Mouse (Mus musculus): Measurements from ENCODE around the gene Wtip. TPM values are rescaled to one million over a fixed set of nuclear protein-coding genes. Genes with fewer than 3 reads are reported as not detected.
A peak's percentile ranks its signal among the peaks of the same experiment; 100 is the strongest.

Gene Wtip
- total and polyA plus RNA-seq, 2 experiments: 1.9 to 2.8 TPM

DNA sequence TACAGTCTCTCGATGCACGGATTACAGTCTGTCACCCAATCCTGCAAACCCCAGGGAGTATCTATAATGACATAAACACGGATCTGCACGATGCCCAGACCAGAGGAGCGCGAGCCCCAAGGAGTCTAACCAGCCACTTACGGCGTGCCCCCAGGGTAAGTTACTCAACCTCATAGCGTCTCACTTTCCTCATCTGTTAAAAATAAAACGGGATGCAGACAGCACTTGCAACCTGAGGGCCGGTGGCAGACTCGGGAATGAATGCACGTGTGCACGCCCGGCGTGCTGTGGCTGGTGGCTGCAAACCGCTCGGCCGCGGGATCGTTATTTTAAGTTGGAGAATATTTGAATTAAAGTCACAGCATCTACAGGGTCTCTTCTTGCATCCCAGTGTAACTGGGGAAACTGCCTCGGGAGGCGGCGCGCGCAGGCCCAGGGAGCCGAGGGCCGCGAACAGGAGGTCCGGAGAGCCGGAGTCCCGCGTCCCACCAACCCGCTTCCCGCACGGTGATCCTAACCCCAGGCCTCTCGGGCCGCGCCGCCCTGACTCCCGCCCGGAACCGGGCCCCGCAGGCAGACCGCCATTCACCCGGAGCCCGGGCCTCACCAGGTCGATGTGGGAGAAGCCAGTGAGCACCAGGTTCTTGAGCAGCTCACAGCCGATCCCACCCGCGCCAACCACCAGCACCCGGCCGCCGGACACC is 34.9 kb upstream of the Wtip start:
- WGBS: under 1% methylated on average over 54 of the region's 54 CpGs

DNA sequence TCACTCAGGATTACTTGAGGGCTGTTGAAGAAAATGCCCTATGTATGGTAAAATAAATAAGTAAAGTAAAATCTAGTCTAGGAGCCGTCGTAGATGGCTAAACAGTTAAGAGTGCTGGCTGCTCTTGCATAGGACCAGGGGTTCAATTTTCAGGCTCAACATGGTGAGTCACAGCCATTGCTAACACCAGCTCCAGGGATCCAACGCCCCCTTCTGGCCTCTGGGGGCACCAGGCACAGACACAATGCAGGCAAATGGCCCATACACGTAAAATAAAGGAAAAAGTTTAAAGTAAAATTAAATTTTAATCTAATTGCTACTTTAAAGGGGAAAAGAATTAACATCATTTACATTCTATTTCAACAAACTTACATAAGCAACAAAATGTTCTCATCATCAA is 33.8 kb upstream of the Wtip start:
- H3K9ac ChIP-seq (ENCODE audit: low read depth, low read length): no peak overlapping the region
- no peak overlapping the region for H3K4me3 ChIP-seq (ENCODE audit: insufficient read depth, low read depth, low read length)
- no peaks in the 10 kb centered on the region for H3K27me3 ChIP-seq (ENCODE audit: control insufficient read depth, insufficient read depth, low read length)
- no peak overlapping the region for H3K27ac ChIP-seq (replicated peaks; ENCODE audit: insufficient read depth, low read depth, low read length)
- H3K4me1 ChIP-seq (ENCODE audit: control insufficient read depth, insufficient read depth, low read length): peaks cover 8% of the 10 kb centered on the region; the same call in 1 of the 2 replicates
- 64% methylated on average over 4 of the region's 4 CpGs for WGBS
- H3K79me2 ChIP-seq (ENCODE audit: control insufficient read depth, insufficient read depth, low read length): peaks cover 7% of the 10 kb centered on the region; the same call in 1 of the 2 replicates
- DNase-seq (ENCODE audit: extremely low read depth, low read depth, low spot score): no peak
- peaks cover 22% of the 10 kb centered on the region for H3K36me3 ChIP-seq (ENCODE audit: control insufficient read depth, insufficient read depth, low read length)
- TF ChIP-seq POLR2A (IDR thresholded peaks at IDR 0.05; ENCODE audit: extremely low read depth, insufficient read depth, low read length): no peak
- TF ChIP-seq CTCF (IDR thresholded peaks at IDR 0.05; ENCODE audit: low read depth, low read length): peak; percentile 51

More for the DNA sequence above, 34.9 kb upstream of the Wtip start:
- peak overlapping the region; percentile 96 for H3K9ac ChIP-seq (ENCODE audit: low read depth, low read length)
- no peaks in the 10 kb centered on the region for H3K27me3 ChIP-seq (ENCODE audit: control insufficient read depth, insufficient read depth, low read length)
- H3K36me3 ChIP-seq (ENCODE audit: control insufficient read depth, insufficient read depth, low read length): peaks cover 13% of the 10 kb centered on the region
- peak; percentile 8 for DNase-seq (ENCODE audit: extremely low read depth, low read depth, low spot score)
- peaks cover 7% of the 10 kb centered on the region; the same call in 1 of the 2 replicates for H3K79me2 ChIP-seq (ENCODE audit: control insufficient read depth, insufficient read depth, low read length)
- peak overlapping the region; percentile 68 for H3K27ac ChIP-seq (replicated peaks; ENCODE audit: insufficient read depth, low read depth, low read length)
- no peak for TF ChIP-seq CTCF (IDR thresholded peaks at IDR 0.05; ENCODE audit: low read depth, low read length)
- TF ChIP-seq POLR2A (IDR thresholded peaks at IDR 0.05; ENCODE audit: extremely low read depth, insufficient read depth, low read length): no peak
- peaks cover 8% of the 10 kb centered on the region; the same call in 1 of the 2 replicates for H3K4me1 ChIP-seq (ENCODE audit: control insufficient read depth, insufficient read depth, low read length)
- H3K4me3 ChIP-seq (ENCODE audit: insufficient read depth, low read depth, low read length): peak overlapping the region; percentile 82

DNA sequence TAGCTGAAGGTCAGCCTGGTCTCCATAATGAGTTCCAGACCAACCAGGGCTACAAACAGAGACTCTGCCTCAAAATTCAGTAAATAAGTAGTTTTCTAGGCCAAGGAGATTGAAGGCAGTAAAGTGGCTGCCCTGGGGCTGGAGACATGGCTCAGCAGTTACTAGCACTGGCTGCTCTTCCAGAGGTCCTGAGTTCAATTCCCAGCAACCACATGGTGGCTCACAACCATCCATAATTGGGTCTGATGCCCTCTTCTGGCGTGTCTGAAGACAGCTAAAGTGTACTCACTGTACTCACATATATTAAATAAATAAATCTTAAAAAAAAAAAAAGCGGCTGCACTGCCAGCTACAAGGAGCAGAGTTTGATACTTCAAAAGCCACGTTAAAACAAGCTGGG is 32.9 kb upstream of the Wtip start:
- Histone ChIP-seq H3K79me2 (ENCODE audit: control insufficient read depth, insufficient read depth, low read length) (peaks cover 7% of the 10 kb centered on the region; the same call in 1 of the 2 replicates), H3K27me3 (ENCODE audit: control insufficient read depth, insufficient read depth, low read length) (no peaks in the 10 kb centered on the region), H3K4me3 (ENCODE audit: insufficient read depth, low read depth, low read length) (no peak overlapping the region), H3K9ac (ENCODE audit: low read depth, low read length) (no peak overlapping the region), H3K4me1 (ENCODE audit: control insufficient read depth, insufficient read depth, low read length) (peaks cover 8% of the 10 kb centered on the region; the same call in 1 of the 2 replicates), H3K27ac (replicated peaks; ENCODE audit: insufficient read depth, low read depth, low read length) (no peak overlapping the region), H3K36me3 (ENCODE audit: control insufficient read depth, insufficient read depth, low read length) (peaks cover 30% of the 10 kb centered on the region)
- 82% methylated on average over 3 of the region's 3 CpGs for WGBS
- DNase-seq (ENCODE audit: extremely low read depth, low read depth, low spot score): no peak
- TF ChIP-seq POLR2A (IDR thresholded peaks at IDR 0.05; ENCODE audit: extremely low read depth, insufficient read depth, low read length): no peak
- TF ChIP-seq CTCF (IDR thresholded peaks at IDR 0.05; ENCODE audit: low read depth, low read length): no peak

DNA sequence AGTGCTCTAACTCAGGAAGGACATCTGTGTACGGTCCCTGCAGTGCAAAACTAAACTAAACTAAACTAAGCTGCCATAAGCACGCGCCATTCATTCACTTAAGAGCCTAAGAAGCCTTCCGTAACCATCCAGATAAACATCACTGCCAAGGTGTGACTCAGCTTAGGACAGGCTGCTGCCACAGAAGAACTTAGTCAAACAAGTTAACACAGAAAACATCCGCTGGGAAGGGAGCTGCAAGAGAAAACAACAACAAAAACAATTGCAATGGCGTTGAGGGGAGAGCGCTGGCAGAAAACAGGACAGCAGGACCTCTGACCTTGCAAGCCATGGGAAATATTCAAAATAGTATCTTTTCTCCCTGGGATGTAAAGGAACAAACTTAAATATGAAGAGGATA is 31.6 kb upstream of the Wtip start:
- Histone ChIP-seq H3K27ac (replicated peaks; ENCODE audit: insufficient read depth, low read depth, low read length) (no peak overlapping the region), H3K4me1 (ENCODE audit: control insufficient read depth, insufficient read depth, low read length) (peaks cover 8% of the 10 kb centered on the region; the same call in 1 of the 2 replicates), H3K4me3 (ENCODE audit: insufficient read depth, low read depth, low read length) (no peak overlapping the region), H3K79me2 (ENCODE audit: control insufficient read depth, insufficient read depth, low read length) (peaks cover 7% of the 10 kb centered on the region; the same call in 1 of the 2 replicates), H3K9ac (ENCODE audit: low read depth, low read length) (no peak overlapping the region), H3K36me3 (ENCODE audit: control insufficient read depth, insufficient read depth, low read length) (peaks cover 41% of the 10 kb centered on the region), H3K27me3 (ENCODE audit: control insufficient read depth, insufficient read depth, low read length) (no peaks in the 10 kb centered on the region)
- no peak for DNase-seq (ENCODE audit: extremely low read depth, low read depth, low spot score)
- TF ChIP-seq CTCF (IDR thresholded peaks at IDR 0.05; ENCODE audit: low read depth, low read length) (no peak), POLR2A (IDR thresholded peaks at IDR 0.05; ENCODE audit: extremely low read depth, insufficient read depth, low read length) (no peak)
- 94% methylated on average over 7 of the region's 7 CpGs for WGBS

DNA sequence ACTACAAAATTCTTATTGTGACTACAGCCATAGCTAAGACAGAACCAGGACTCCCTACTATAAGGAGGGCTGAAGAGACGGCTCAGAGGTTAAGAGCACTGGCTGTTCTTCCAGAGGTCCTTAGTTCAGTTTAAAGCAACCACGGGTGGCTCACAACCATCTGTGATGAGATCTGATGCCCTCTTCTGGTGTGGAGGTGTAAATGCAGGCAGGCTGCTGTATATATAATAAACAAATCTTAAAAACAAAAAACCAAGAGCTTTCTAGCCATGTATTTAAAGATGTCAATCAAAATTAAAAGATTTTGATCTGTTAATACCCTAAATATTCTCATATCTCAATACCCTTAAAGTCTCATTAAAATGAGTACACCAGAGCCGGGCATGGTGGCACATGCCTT is 26.1 kb upstream of the Wtip start:
- H3K9ac ChIP-seq (ENCODE audit: low read depth, low read length): no peak overlapping the region
- no peaks in the 10 kb centered on the region for H3K27me3 ChIP-seq (ENCODE audit: control insufficient read depth, insufficient read depth, low read length)
- no peak for DNase-seq (ENCODE audit: extremely low read depth, low read depth, low spot score)
- TF ChIP-seq CTCF (IDR thresholded peaks at IDR 0.05; ENCODE audit: low read depth, low read length) (peak; percentile 20; the same call in 1 of the 2 replicates), POLR2A (IDR thresholded peaks at IDR 0.05; ENCODE audit: extremely low read depth, insufficient read depth, low read length) (no peak)
- 96% methylated on average over 3 of the region's 3 CpGs for WGBS
- H3K79me2 ChIP-seq (ENCODE audit: control insufficient read depth, insufficient read depth, low read length): no peaks in the 10 kb centered on the region
- peaks cover 82% of the 10 kb centered on the region for H3K36me3 ChIP-seq (ENCODE audit: control insufficient read depth, insufficient read depth, low read length)
- no peak overlapping the region for H3K4me3 ChIP-seq (ENCODE audit: insufficient read depth, low read depth, low read length)
- H3K4me1 ChIP-seq (ENCODE audit: control insufficient read depth, insufficient read depth, low read length): no peaks in the 10 kb centered on the region
- no peak overlapping the region for H3K27ac ChIP-seq (replicated peaks; ENCODE audit: insufficient read depth, low read depth, low read length)

DNA sequence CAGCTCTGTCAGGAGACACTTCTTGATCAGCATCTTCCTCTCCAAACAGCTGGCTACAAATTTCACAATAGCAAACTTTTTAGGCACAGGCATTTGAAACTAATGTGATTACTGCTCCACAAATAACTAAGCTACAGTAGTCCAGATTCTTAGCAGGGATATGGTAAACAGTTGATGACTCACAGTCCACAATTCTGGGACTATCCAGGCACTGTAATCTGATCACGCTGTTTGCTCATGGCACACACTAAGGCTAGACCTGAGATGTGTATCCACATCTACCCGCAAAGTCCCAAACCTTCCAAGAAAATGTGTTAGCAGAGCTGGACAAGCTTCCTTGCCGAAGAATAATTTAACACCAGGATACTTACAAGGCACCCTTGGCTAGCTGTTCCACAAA is 24.9 kb upstream of the Wtip start:
- no peak overlapping the region for H3K9ac ChIP-seq (ENCODE audit: low read depth, low read length)
- no peak overlapping the region for H3K27ac ChIP-seq (replicated peaks; ENCODE audit: insufficient read depth, low read depth, low read length)
- H3K4me3 ChIP-seq (ENCODE audit: insufficient read depth, low read depth, low read length): no peak overlapping the region
- DNase-seq (ENCODE audit: extremely low read depth, low read depth, low spot score): no peak
- H3K79me2 ChIP-seq (ENCODE audit: control insufficient read depth, insufficient read depth, low read length): no peaks in the 10 kb centered on the region
- no peaks in the 10 kb centered on the region for H3K27me3 ChIP-seq (ENCODE audit: control insufficient read depth, insufficient read depth, low read length)
- TF ChIP-seq CTCF (IDR thresholded peaks at IDR 0.05; ENCODE audit: low read depth, low read length) (no peak), POLR2A (IDR thresholded peaks at IDR 0.05; ENCODE audit: extremely low read depth, insufficient read depth, low read length) (no peak)
- H3K4me1 ChIP-seq (ENCODE audit: control insufficient read depth, insufficient read depth, low read length): no peaks in the 10 kb centered on the region
- H3K36me3 ChIP-seq (ENCODE audit: control insufficient read depth, insufficient read depth, low read length): peaks cover 85% of the 10 kb centered on the region
- 70% methylated on average over 3 of the region's 3 CpGs for WGBS
